Mouse (Mus musculus) heart, postnatal 4 days (tissue): ENCODE measurements at regions not wholly inside any gene's neighbourhood (a gene's known extent, or its start where the extent isn't known, plus 50 kb on each side); places are given as distances from the start of the nearest gene placed in this dataset.

Source experiments
- DNase-seq: peaks from one replicate; pipeline ENCODE4 v3.0.0; 2021

DNA sequence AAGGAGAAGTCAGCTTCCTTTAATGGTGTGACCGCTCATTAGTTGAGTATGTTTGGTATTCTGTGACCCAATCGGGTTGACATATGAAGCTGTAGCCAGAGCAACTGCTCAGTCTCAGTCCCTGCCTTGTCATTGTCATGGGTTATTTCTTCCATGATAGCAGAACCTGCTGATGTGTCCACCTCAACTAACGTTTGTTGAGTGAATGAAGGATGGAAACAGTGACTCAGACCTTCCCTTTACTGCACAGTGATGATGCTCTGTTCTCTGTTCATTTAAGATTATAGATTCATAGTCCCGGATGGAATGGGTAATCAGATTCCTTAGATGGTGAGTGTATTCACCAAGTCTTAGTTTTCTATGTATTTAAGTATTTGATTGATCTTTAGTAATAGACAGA is 493.3 kb upstream of the Adamts16 start:
- no peak for DNase-seq

GRCm38 (mm10) chr13:71333146-71333545 is 491.5 kb upstream of the Adamts16 start:
- no peak for DNase-seq

DNA sequence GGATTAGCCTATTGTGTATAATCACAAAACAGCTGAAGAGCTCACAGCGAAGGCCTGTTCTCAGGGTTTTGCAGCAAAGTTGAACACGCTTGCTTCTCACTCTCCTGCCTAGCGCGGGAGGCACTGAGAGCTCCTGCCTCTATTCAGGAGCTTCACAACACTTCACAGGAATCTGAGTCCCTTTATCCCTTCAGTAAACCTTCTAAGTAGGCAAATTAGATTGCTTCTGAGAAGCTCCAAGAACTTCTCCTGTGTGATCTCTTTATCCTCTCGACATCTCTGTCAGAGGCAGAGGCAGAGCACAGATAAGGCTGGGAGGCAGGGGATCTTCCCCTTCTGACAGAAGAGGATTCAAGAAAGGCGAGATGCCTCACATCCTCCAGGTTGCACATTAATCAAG is 488.7 kb upstream of the Adamts16 start:
- no peak for DNase-seq

GRCm38 (mm10) chr13:71327802-71328753 is 486.5 kb upstream of the Adamts16 start:
- DNase-seq, result peak; percentile 24

DNA sequence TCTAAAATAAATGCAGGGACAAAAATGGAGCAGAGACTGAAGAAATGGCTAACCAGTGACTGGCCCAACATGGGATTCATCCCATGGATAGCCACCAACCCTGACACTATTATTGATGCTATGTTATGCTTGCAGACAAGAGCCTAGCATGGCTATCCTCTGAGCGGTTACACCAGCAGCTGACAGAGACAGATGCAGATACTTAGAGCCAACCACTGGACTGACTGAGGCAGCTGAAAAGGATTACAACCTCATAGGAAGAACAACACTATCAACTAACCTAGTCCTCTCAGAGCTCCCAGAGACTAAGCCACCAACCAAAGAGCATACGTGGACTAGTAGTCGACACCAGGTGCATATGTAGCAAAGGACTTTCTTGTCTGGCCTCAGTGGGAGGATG is 478.9 kb upstream of the Adamts16 start:
- DNase-seq, result no peak

- DNase-seq, result no peak
Observed at GRCm38 (mm10) chr13:71303956-71304355, 462.3 kb upstream of the Adamts16 start.

DNA sequence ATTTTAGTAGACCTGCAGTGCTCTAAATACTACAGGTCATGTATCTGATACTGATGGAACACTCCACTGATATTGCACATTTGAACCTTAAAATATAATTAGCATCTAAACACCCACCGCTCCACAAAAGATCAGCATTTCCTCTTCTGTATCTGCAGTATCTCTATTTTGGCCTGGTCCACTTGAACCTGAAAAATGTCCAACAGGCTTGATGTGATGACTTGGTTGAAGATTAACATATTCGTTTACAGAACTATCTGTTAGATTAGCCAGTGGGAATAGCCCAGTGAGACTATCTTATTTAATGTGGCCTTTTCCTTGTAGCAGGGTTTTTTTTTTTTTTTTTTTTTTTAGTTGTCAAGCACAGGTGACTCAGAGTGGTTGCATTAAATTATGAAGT is 434.4 kb upstream of the Adamts16 start:
- no peak for DNase-seq

- no peak for DNase-seq
Observed at GRCm38 (mm10) chr13:71274139-71274538, 432.5 kb upstream of the Adamts16 start.

- DNase-seq, result no peak
Observed at GRCm38 (mm10) chr13:71273485-71273884, 431.9 kb upstream of the Adamts16 start.

- DNase-seq, result no peak
Observed at GRCm38 (mm10) chr13:71273067-71273466, 431.5 kb upstream of the Adamts16 start.

GRCm38 (mm10) chr13:71272431-71272830 is 430.8 kb upstream of the Adamts16 start:
- DNase-seq, result no peak

- DNase-seq, result no peak
Observed at GRCm38 (mm10) chr13:71271727-71272418, 430.3 kb upstream of the Adamts16 start.

DNA sequence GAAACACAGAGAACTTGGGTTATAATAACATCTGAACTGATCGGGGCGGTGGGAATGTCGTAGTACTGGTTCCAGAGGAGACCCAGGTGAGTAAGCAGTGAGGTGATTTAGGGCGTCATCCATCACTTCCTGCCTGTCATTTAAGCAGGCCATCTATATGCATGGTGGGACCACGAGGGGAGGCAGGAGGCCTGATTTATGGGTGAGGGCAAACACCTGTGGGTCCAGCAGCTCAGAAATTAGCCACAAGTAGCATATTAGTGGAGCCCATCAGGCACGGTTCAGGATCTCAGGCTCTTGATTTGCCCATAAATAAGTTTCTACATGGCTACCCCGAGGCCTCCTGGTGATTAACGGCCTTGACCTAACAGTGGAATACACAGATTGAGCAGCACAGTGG is 428.8 kb upstream of the Adamts16 start:
- no peak for DNase-seq

GRCm38 (mm10) chr13:71269496-71269895 is 427.9 kb upstream of the Adamts16 start:
- DNase-seq, result no peak

GRCm38 (mm10) chr13:71263315-71263878 is 421.8 kb upstream of the Adamts16 start:
- no peak for DNase-seq

DNA sequence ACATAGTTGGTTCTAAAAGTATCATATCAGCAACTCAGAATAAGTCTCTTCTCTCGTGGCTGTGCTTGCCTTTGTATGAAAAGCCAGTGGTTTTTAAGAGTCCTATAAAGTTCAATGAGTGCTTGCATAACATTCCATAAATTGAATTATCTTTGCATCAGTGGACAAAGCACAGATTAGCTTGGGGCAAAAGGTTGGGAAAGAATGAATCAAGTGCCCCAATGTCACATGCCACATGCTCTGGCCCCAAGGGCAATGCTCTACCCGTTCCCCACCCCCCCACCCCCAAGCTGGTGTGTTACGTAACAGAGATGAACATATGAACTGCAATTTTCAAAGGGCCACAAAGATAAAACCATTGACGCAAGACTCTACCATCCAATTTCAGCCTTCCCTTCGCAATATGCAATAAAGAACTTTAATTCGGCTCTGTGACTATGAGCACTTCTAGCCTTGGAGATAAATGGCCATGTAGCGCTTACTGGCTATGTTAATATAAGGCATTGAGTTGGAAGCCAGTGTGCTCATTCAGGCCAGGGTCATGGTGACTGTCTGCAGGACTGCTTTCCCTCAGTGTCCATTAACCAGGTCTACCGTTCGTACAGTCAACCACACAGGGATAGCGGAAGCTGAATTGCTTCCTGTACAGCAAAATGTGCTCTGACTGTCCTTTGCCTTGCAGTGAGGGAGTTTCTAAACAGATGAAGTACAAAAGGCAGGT is 421.1 kb upstream of the Adamts16 start:
- DNase-seq, result no peak

- DNase-seq, result no peak
Observed at GRCm38 (mm10) chr13:71254016-71254415, 412.4 kb upstream of the Adamts16 start.

- peak; percentile 42 for DNase-seq
Observed at GRCm38 (mm10) chr13:71248261-71249031, 406.8 kb upstream of the Adamts16 start.

- no peak for DNase-seq
Observed at GRCm38 (mm10) chr13:71247241-71247640, 405.6 kb upstream of the Adamts16 start.

DNA sequence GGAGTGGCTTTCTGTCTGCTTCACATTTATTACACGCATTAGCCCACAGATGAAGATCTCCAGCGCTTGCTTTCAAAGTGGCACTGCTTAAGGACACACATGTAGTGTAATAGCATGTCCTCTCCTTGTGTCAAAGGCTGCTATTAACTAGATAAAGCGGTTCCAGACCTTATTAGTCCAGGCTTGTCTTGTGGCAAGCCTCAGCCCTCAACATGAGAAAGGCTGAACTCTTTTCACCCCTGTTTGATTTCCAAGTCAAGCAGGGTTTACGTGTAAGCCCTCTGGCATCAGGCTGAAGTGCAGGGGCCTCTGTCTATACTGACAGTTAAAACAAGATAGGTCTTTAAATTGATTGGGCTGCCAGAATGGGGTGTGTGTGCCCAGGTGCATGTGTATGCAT is 403.7 kb upstream of the Adamts16 start:
- DNase-seq, result no peak

DNA sequence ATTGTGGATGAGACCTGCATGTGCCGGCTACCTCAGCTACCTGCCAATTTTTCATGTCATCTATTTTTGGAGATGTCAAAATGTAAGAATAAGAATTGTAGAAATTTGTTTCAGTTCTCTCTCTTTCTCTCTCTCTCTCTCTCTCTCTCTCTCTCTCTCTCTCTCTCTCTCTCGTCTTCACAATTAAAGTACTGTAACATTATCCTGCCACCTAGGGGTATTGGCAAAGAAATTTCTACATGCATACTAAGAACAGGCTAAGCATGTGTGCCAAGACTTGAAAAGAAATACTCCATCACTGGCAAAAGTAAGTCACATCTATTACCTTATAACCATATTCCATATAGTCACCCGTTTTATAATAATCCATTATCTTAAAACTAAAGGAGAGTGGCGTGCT is 398.2 kb upstream of the Adamts16 start:
- no peak for DNase-seq

DNA sequence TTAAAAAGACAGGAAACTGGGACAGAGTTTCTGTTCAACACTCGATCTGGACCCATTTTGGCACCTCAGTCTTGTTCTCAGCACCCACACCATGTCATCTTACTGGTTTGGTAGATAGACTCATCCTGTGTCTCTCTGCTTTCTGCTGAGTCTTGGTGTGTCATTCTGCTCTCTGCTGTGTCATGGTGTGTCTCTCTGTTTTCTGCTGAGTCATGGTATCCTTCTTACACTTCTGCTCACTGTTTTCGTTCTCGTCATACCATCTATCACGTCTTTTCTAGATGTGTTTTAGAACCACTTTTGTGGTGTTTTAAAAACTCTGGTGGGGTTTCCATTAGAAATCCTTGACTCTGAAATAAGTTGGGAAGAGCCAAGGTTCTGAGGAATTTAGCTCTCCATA is 393.7 kb upstream of the Adamts16 start:
- no peak for DNase-seq
